Mouse (Mus musculus) ovary, postnatal 10 days (tissue): ENCODE measurements around the gene Baz1a.

Source experiments
- DNase-seq: peaks from one replicate; pipeline ENCODE4 v3.0.0; 2022; ENCODE audit warnings: low spot score

The Baz1a gene

GRCm38 (mm10) chr12:55013626-55014398 lies at the start of gene Baz1a:
TSS of gene Baz1a (minus strand) at chr12:55014348.
- no peak for DNase-seq

GRCm38 (mm10) chr12:55062141-55062540 lies 48.0 kb upstream of the Baz1a start:
- DNase-seq = no peak

- no peak for DNase-seq
Observed at GRCm38 (mm10) chr12:55061006-55061405, 46.9 kb upstream of the Baz1a start.

- no peak for DNase-seq
Observed at GRCm38 (mm10) chr12:55060212-55060898, 46.2 kb upstream of the Baz1a start.

GRCm38 (mm10) chr12:55059812-55060211 lies 45.7 kb upstream of the Baz1a start:
- DNase-seq = no peak

- DNase-seq = no peak
Observed at GRCm38 (mm10) chr12:55058865-55059615, 44.9 kb upstream of the Baz1a start.

GRCm38 (mm10) chr12:55056703-55057102 lies 42.6 kb upstream of the Baz1a start:
- DNase-seq = no peak

- no peak for DNase-seq
Observed at GRCm38 (mm10) chr12:55054551-55055241, 40.5 kb upstream of the Baz1a start.

GRCm38 (mm10) chr12:55053267-55053666 lies 39.1 kb upstream of the Baz1a start:
- no peak for DNase-seq

GRCm38 (mm10) chr12:55051210-55052173 lies 37.3 kb upstream of the Baz1a start:
- DNase-seq = no peak

- no peak for DNase-seq
Observed at GRCm38 (mm10) chr12:55049731-55050353, 35.7 kb upstream of the Baz1a start.

GRCm38 (mm10) chr12:55041011-55041410 lies 26.9 kb upstream of the Baz1a start:
- DNase-seq = no peak

GRCm38 (mm10) chr12:55027088-55027487 lies 12.9 kb upstream of the Baz1a start:
- DNase-seq = no peak

- DNase-seq = no peak
Observed at GRCm38 (mm10) chr12:55023284-55023683, 9.1 kb upstream of the Baz1a start.

GRCm38 (mm10) chr12:55019421-55019877 lies 5.3 kb upstream of the Baz1a start:
- no peak for DNase-seq

- no peak for DNase-seq
Observed at GRCm38 (mm10) chr12:55017119-55017721, 3.1 kb upstream of the Baz1a start.

- no peak for DNase-seq
Observed at GRCm38 (mm10) chr12:55016339-55017118, 2.4 kb upstream of the Baz1a start.

- DNase-seq = no peak
Observed at GRCm38 (mm10) chr12:55015428-55015827, 1.3 kb upstream of the Baz1a start.

- no peak for DNase-seq
Observed at GRCm38 (mm10) chr12:55013031-55013430, 1.1 kb downstream of the Baz1a start.
